Mouse (Mus musculus) C2C12 (cell line): ENCODE data around the gene Anks1b.

ENCODE experiments used
- CEBPB ChIP-seq: IDR thresholded peaks from one replicate; pipeline ENCODE4 v1.6.1; 2011; ENCODE audit warnings: low read depth, mild to moderate bottlenecking, control low read depth, moderate library complexity
- CTCF ChIP-seq: IDR thresholded peaks from one replicate; pipeline ENCODE4 v1.5.1; 2011; ENCODE audit not compliant: control insufficient read depth, insufficient read depth, insufficient read length
- FOSL1 ChIP-seq: IDR thresholded peaks from one replicate; pipeline ENCODE4 v1.8.0; 2011; ENCODE audit warnings: mild to moderate bottlenecking, low read length; ENCODE audit not compliant: poor library complexity, insufficient read depth, severe bottlenecking
- MAX ChIP-seq: IDR thresholded peaks from one replicate; pipeline ENCODE4 v1.6.1; 2011; ENCODE audit warnings: mild to moderate bottlenecking, control low read depth
- MYOD1 ChIP-seq: IDR thresholded peaks from one replicate; pipeline ENCODE4 v1.6.1; 2011; ENCODE audit warnings: low read depth; ENCODE audit not compliant: control insufficient read depth, insufficient read length
- USF1 ChIP-seq: IDR thresholded peaks from one replicate; pipeline ENCODE4 v1.6.1; 2011; ENCODE audit warnings: low read depth, mild to moderate bottlenecking, control low read depth, moderate library complexity

GRCm38 (mm10) chr10:90804602-90805095 is 931.3 kb downstream of the Anks1b start:
- TF ChIP-seq CTCF: no peak
- TF ChIP-seq USF1: no peak
- no peak for TF ChIP-seq FOSL1
- TF ChIP-seq CEBPB: no peak
- no peak for TF ChIP-seq MYOD1
- TF ChIP-seq MAX: no peak
